Mouse (Mus musculus) erythroblast, adult 5-6 weeks (primary cell): ENCODE results near the gene Haus8. TPM values are rescaled to one million over a fixed set of nuclear protein-coding genes. Genes with fewer than 3 reads are reported as not detected.
"Not testable (repeated sequence)": the region's sequence is repeated elsewhere in the genome, so short reads cannot be mapped to it uniquely, and the experiment has no call there.

ENCODE experiments used
- ATAC-seq: replicated peaks from 2 replicates; pipeline ENCODE4 v1.8.0; 2016; ENCODE audit warnings: moderate number of reproducible peaks, mild to moderate bottlenecking, moderate TSS enrichment, inconsistent platforms; ENCODE audit not compliant: poor library complexity, low FRiP score, severe bottlenecking
- total RNA-seq, 2 experiments: library from RNA; stranded (forward) in 1 of 2; stranded (reverse) in 1 of 2; fragments of 150-400 nt in 1 of 2; fragments of 200-764, 138-1000 nt in 1 of 2; gene quantifications; 2 replicates each; pipeline versions ENCODE4 v1.2.3 to v1.2.4; 2015 to 2017; ENCODE audit warnings: low replicate concordance in 2 of 2

Gene Haus8
- total RNA-seq, 2 experiments from 2014 or later, result 10.8 to 20.8 TPM

GRCm38 (mm10) chr8:71289098-71289497, 16.4 kb upstream of the Haus8 start:
- ATAC-seq, result no peak

DNA sequence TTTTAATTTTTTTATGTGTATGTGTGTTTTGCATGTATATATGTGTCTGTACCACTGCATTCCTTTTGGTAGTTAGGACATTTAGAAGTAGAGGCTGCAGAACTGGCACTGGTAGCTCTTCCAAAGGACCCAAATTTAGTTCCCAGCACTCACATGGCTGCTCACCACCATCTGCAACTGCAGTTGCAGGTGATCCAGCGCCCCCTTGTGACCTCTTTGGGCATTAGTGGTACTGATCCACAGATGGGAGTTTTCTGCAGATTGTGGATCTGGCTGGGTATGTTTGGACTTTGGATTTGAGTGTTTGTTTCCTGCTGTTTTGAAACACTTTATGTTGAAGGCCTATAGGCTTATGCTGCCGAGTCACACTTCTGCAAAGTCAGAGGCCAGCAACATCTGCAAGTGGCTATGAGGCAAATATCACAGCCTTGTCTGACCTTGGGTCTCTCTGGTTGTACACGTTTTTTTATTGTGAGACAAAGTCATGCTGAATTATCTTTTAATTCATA, 15.8 kb upstream of the Haus8 start:
- ATAC-seq, result no peak

DNA sequence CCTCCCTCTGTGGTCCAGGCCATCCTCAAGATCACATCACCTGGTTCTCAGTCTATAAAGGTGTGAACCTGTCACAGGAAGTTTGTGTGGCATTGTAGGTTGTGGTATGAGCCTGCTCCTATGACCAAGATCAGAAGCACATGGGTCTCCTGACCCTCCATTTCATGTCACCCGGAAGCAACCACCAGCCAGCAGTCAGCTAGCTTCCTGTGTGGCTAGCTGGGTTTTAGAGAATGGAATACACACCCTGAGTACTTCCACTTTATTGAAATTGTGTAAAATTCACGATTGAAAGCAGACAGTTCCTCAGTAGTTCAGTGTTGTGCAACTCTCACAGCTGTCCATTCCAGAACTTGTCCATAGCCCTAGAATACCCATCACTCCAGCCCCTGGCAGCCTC, 13.5 kb upstream of the Haus8 start:
- ATAC-seq, result not testable (repeated sequence)

GRCm38 (mm10) chr8:71282621-71283020, 9.9 kb upstream of the Haus8 start:
- ATAC-seq, result no peak

DNA sequence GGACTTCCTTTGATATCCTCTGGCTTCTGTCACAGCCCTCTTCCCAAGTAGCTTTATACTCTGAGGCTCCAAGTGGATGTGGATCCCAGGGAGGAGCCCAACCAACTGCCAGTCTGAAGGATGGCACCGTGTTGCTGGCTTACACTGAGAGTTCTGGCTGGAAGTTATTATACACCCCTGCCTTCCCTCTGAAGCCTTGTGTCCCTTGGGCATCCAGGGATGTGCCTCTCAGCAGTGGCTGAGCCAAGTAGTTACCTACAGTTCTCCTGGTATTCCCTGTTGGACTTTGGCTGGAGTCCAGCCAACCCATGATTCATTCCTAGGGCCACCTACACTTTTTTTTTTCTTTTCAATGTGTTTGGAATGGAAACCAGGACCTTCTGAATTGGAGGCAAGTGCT, 9.0 kb upstream of the Haus8 start:
- not testable (repeated sequence) for ATAC-seq

DNA sequence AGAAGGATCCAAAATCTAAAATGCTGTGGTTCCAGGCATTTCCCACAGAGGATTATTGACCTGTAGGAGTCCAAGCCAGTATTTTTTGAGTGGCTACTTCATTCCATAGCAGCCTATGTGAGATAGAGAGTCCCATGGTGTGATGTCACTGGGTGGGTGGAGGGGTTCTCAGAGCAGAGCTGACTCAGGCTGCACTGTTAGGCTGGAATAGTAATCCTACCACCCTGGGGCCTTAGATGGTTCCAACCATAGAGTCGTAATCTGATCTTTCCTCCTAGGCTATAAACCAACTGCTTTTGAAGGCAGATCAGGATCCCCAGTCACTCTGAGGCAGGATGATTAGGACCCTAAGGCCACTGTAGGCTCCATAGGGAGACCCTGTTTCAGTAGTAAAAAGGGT, 6.7 kb upstream of the Haus8 start:
- ATAC-seq, result not testable (repeated sequence)

GRCm38 (mm10) chr8:71276166-71276565, 3.4 kb upstream of the Haus8 start:
- no peak for ATAC-seq

DNA sequence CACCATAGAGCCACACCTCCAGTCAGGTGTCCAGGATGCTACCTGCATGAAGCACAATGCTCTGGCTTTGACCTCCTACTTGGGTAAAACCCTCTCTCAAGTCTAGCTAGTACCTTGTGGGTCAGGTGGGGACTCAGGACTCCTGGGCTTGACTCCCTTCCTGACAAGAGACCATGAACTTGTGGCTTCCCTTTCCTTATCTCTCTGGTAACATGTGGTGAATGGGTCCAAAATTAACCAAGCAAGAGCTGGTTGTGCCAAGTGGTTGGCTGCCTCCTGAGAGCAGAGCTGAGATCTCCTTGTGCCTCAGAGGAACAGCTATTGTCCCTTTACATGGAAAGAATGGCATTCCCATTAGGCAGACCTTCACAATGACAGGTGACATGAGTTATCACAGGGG, 1.7 kb upstream of the Haus8 start:
- ATAC-seq, result no peak

DNA sequence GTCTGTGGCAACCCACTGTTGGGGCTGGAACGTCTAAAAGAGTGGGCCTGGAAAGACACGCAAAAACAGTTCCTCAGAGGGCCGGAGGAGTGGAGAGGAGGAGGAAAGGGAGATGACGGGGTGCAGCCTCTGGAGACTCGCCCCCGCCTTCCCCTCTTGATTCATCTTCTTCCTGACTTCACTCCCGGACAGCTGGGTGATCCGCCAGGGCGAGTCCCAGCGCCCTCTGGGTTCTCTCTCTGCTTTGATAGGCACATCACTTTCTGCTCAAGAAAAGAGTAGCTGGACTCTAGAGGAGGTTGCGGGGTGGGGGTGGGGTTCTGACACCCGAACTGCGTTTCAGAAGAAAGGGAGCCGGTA, 397 bp upstream of the Haus8 start:
- peak; percentile 41 for ATAC-seq

- peak; percentile 17; the same call in 1 of the 2 replicates for ATAC-seq
Observed at GRCm38 (mm10) chr8:71271630-71272029, 1.1 kb downstream of the Haus8 start.

- not testable (repeated sequence) for ATAC-seq
Observed at GRCm38 (mm10) chr8:71268286-71268685, 4.4 kb downstream of the Haus8 start.

- ATAC-seq, result no peak
Observed at GRCm38 (mm10) chr8:71267690-71268089, 5.0 kb downstream of the Haus8 start.

GRCm38 (mm10) chr8:71261234-71261633, 11.5 kb downstream of the Haus8 start:
- 0 out of 2 replicates have a peak, but pooled peaks have one; percentile 55 for ATAC-seq

DNA sequence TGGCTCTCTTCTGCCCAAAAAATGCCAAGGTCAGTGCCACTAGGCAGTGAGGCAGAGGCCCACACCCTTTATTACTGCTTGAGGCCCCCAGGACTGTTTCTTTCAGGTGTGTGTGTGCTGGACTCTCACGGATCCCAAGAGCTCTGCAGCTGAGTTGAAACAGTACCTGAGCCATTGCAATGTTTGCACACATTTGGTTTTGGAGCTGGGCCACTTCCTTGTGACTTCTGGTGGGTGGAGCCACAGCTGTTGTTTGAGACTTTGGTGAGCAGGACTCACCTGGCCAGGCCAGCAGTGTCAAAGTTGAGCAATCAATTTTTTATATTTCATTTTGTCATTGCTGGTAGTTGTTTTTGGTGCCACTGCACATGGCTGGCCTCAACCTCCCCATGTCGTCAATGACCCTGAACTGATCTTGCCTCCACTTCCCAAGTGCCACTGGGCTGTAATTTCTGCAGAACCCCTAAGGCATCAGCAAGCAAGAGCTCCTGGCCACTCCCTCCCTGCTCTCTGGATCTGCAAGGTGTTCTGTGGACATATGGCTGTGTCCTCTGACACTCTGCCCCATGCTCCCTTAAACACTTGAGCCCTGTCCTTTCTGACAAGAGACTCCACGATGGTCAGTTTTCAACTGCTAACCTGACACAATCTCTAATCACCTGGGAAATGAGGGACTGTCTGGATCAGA, 16.0 kb downstream of the Haus8 start:
- no peak for ATAC-seq

GRCm38 (mm10) chr8:71248203-71248602, 24.5 kb downstream of the Haus8 start:
- no peak for ATAC-seq

DNA sequence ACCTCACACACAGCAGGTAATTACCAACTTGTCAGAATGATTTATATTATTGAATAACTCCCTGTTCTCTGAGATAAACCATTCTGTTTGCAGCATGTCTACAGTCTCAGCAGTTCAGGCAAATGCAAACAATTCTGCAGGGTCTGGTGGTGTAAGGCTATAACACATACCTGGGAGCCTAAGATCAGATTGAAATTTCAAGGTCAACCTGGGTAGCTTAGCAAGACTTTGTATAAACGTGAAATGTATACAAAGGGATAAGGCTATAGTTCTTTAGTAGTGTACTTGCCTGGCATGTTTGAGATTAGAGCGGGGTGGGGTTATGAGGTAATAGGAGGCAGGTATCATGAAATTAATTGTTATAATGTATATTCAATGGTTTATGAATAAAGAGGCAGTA, 30.0 kb downstream of the Haus8 start:
- ATAC-seq, result no peak

GRCm38 (mm10) chr8:71224560-71224959, 48.2 kb downstream of the Haus8 start:
- peak; percentile 74 for ATAC-seq

DNA sequence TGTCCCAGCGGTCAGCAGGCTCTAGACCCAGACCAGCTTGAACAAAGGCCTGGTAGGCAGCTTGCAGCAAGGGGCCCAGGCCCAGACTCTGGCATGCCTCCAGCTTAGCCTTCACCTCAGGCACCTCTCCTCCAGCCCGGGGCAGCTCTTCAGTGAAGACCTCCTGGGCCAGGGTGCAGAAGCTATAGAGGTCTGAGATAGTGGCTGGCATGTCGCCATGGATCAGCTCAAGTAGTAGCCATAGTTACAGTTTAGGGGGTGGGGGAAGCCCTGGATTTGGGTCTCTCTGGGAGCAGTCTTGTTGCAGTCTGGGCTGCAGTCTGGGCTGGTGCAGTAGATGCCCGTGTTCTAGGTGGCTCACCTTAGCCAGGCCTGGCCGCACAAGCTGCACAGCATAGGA, 58.5 kb downstream of the Haus8 start:
- not testable (repeated sequence) for ATAC-seq

GRCm38 (mm10) chr8:71205541-71205967, 67.2 kb downstream of the Haus8 start:
- ATAC-seq, result peak; percentile 75
